Mouse (Mus musculus): ENCODE measurements at regions not wholly inside any gene's neighbourhood (a gene's known extent, or its start where the extent isn't known, plus 50 kb on each side); places are given as distances from the start of the nearest gene placed in this dataset.

DNA sequence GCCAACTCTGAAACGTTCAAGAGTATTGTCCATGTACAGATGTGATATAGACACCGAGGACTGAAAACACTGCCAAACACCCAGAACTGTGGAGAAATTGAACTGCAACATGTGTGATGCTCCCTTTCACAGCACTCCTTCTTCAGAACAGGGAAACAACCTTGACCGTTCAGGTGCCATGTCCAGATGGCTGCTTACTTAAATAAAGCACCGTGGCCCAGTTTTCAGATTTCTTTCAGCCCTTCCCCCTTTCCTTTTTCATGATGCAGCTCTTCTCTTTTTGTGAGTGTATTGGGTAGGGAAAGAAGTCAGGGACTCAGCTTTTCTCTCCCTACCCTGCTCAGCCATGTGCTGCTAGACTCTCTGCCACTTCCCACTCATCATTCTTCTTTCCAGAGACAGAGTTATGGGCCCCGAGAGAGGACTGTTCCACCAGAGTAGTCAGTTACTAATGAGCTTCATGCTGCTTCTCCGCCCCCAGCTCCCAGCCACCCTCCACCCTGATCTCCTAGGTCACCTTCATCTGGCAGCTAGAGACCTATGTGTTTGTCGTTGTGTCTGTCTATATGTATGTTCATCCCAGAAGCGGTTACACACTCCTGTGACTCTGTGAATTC, 74.3 kb upstream of the Astn2 start:
- DNase-seq, result no peak

Measured in heart, adult 18-20 months (tissue).